Mouse (Mus musculus) bone marrow macrophage, adult 2 months (primary cell): ENCODE data around the gene Lpcat4.

ENCODE experiments used
- CTCF ChIP-seq: IDR thresholded peaks from 2 replicates; pipeline ENCODE4 v1.5.1; 2012; ENCODE audit warnings: low read depth, mild to moderate bottlenecking, low read length, moderate library complexity
- POLR2A ChIP-seq: IDR thresholded peaks from 2 replicates; pipeline ENCODE4 v1.6.1; 2012; ENCODE audit warnings: mild to moderate bottlenecking, low read depth, low read length, borderline replicate concordance

DNA sequence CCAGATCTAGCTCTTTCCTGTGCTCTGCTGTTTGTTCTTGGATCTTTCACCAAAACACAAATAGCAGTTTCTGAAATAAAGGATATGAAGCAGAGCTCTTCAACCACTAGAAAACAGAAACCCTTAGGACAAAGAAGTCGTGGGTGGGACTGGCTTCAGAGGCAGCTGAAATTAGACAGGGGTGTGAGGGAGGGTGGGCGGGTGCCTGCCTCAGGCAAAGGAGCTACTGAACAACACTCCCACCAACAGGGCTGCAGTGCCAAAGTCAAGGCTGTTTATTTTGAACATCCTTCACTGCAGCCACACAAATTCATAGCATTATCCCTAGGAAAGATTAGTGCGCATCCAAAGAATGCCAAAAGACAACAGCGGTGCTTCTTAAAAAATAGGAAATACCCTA, 14.9 kb upstream of the Lpcat4 start:
- no peak for TF ChIP-seq CTCF
- TF ChIP-seq POLR2A, result no peak
